Mouse (Mus musculus) lung, postnatal 14 days (tissue): ENCODE measurements around the gene Lgi4.

Experiments
- DNase-seq: peaks from one replicate; pipeline ENCODE4 v3.0.0; 2021

Lgi4 gene

GRCm38 (mm10) chr7:31110861-31111385, 51.8 kb downstream of the Lgi4 start:
- DNase-seq = no peak

- no peak for DNase-seq
Observed at GRCm38 (mm10) chr7:31112036-31112435, 52.9 kb downstream of the Lgi4 start.

- DNase-seq = no peak
Observed at GRCm38 (mm10) chr7:31113800-31114199, 54.7 kb downstream of the Lgi4 start.

GRCm38 (mm10) chr7:31114646-31115045, 55.5 kb downstream of the Lgi4 start:
- DNase-seq = no peak

- DNase-seq = peak; percentile 53
Observed at GRCm38 (mm10) chr7:31115182-31115581, 56.0 kb downstream of the Lgi4 start, which contains the start of gene Hpn. Gene Hpn (minus strand): TSS chr7:31115290.

GRCm38 (mm10) chr7:31115587-31116043, 56.5 kb downstream of the Lgi4 start:
- DNase-seq = peak; percentile 34

GRCm38 (mm10) chr7:31116721-31117145, 57.6 kb downstream of the Lgi4 start:
- DNase-seq = no peak

GRCm38 (mm10) chr7:31117465-31117864, 58.3 kb downstream of the Lgi4 start:
- no peak for DNase-seq

GRCm38 (mm10) chr7:31118486-31118885, 59.3 kb downstream of the Lgi4 start:
- no peak for DNase-seq

- DNase-seq = no peak
Observed at GRCm38 (mm10) chr7:31119556-31119955, 60.4 kb downstream of the Lgi4 start.
